Mouse (Mus musculus) bone marrow, adult 2 months (tissue): Measurements from ENCODE around the gene Klrb1. TPM values are rescaled to one million over a fixed set of nuclear protein-coding genes. Genes with fewer than 3 reads are reported as not detected.

Source experiments
- H3K27ac ChIP-seq: fragments of 200-500 bp; 2 replicates; pipeline ENCODE4 v1.5.1; 2012; ENCODE audit warnings: low read depth, mild to moderate bottlenecking, control low read depth, inconsistent platforms, low read length; ENCODE audit not compliant: control insufficient read depth, poor library complexity, insufficient read depth
- H3K4me1 ChIP-seq: fragments of 200-500 bp; 2 replicates; pipeline ENCODE4 v1.6.1; 2011; ENCODE audit warnings: low read length; ENCODE audit not compliant: control insufficient read depth, insufficient read depth
- H3K4me3 ChIP-seq: fragments of 200-500 bp; replicated peaks from 2 replicates; pipeline ENCODE3; 2011; ENCODE audit warnings: mild to moderate bottlenecking, low read depth, low read length, control low read depth; ENCODE audit not compliant: control insufficient read depth
- CTCF ChIP-seq: fragments of 200-500 bp; IDR thresholded peaks from 2 replicates; pipeline ENCODE4 v1.5.1; 2011; ENCODE audit warnings: low read length, control low read depth; ENCODE audit not compliant: control insufficient read depth, insufficient read depth
- POLR2A ChIP-seq: fragments of 200-500 bp; IDR thresholded peaks from 2 replicates; pipeline ENCODE4 v1.6.1; 2011; ENCODE audit warnings: low read depth, mild to moderate bottlenecking, control low read depth, low read length, borderline replicate concordance; ENCODE audit not compliant: control insufficient read depth
- WGBS: fragments of 180-500 bp; shearing (Covaris S2); methylation state at CpG from one replicate; pipeline ENCODE4 v1.1.7; 2018; 5-methylcytosine and 5-hydroxymethylcytosine counted together
- polyA plus RNA-seq: library from polyadenylated mRNA; stranded (reverse); fragments of >200 nt; gene quantifications from 2 replicates; pipeline ENCODE4 v1.2.4, GENCODE M21; 2011; ENCODE audit warnings: low replicate concordance; ENCODE audit not compliant: missing spikeins, insufficient read depth, insufficient read length

Klrb1 gene
- polyA plus RNA-seq, 1 experiment: not detected

- Histone ChIP-seq H3K4me3 (no peak within 1 kb of the TSS), H3K27ac (no peak within 1 kb of the TSS), H3K4me1 (no peaks in the 10 kb centered on the region)
- TF ChIP-seq CTCF (0 out of 2 replicates have a peak, but pooled peaks have one; percentile 23), POLR2A (no peak)
- WGBS: 2% methylated on average over 1 of the region's 1 CpGs
Observed at GRCm38 (mm10) chr6:128662206-128662605, 60.7 kb downstream of the Klrb1 start, which contains the start of gene Clec2h. TSS of gene Clec2h (plus strand) at chr6:128662385.

GRCm38 (mm10) chr6:128661249-128661648, 61.6 kb downstream of the Klrb1 start:
- no peak overlapping the region for H3K27ac ChIP-seq
- 82% methylated on average over 1 of the region's 1 CpGs for WGBS
- no peak overlapping the region for H3K4me3 ChIP-seq

More at GRCm38 (mm10) chr6:128661249-128661648, 61.6 kb downstream of the Klrb1 start:
- TF ChIP-seq POLR2A: no peak
- no peak for TF ChIP-seq CTCF
- H3K4me1 ChIP-seq: no peaks in the 10 kb centered on the region

Other genes starting within 250 kb of the Klrb1 start
- gene Pzp, start 196.3 kb downstream of the Klrb1 start, polyA plus RNA-seq: 1.1 and 8.5 TPM in 2 replicates
- not detected in 2 replicates for gene A2ml1, start 141.5 kb downstream of the Klrb1 start, polyA plus RNA-seq
- gene Klrb1a, start 99.5 kb downstream of the Klrb1 start, polyA plus RNA-seq: not detected in 2 replicates
- 0.97 TPM in 1 of 2 replicates, not detected in the other for gene Clec2h, start 60.7 kb downstream of the Klrb1 start, polyA plus RNA-seq
- 0.77 and 6.6 TPM in 2 replicates for gene Klrb1c, start 66.2 kb upstream of the Klrb1 start, polyA plus RNA-seq
- 2.3 TPM in 1 of 2 replicates, not detected in the other for gene Gm44511, start 103.3 kb upstream of the Klrb1 start, polyA plus RNA-seq
- 0.68 TPM in 1 of 2 replicates, not detected in the other for gene Klrb1b, start 103.3 kb upstream of the Klrb1 start, polyA plus RNA-seq
- gene Clec2i, start 164.5 kb upstream of the Klrb1 start, polyA plus RNA-seq: 2.7 and 4.9 TPM in 2 replicates
- 6.2 and 16.8 TPM in 2 replicates for gene BC035044, start 168.1 kb upstream of the Klrb1 start, polyA plus RNA-seq
- not detected in 2 replicates for gene Clec2g, start 211.3 kb upstream of the Klrb1 start, polyA plus RNA-seq